Mouse (Mus musculus) ES-E14 (cell line): Measurements from ENCODE around the gene Hlcs. TPM values are rescaled to one million over a fixed set of nuclear protein-coding genes. Genes with fewer than 3 reads are reported as not detected.

Experiments
- DNase-seq: peaks from one replicate; pipeline ENCODE4 v3.0.0-alpha.2; 2013; ENCODE audit warnings: low read depth, low spot score
- H3K27ac ChIP-seq: 2 replicates; pipeline ENCODE4 v1.5.1; 2012; ENCODE audit warnings: low read depth, mild to moderate bottlenecking, low read length, moderate library complexity, mixed read lengths; ENCODE audit not compliant: poor library complexity, insufficient read depth, severe bottlenecking
- H3K36me3 ChIP-seq: 2 replicates; pipeline ENCODE4 v1.6.1; 2012; ENCODE audit warnings: mild to moderate bottlenecking, low read length, moderate library complexity, mixed read lengths; ENCODE audit not compliant: control insufficient read depth, poor library complexity, insufficient read depth, severe bottlenecking
- H3K4me1 ChIP-seq, 2 experiments: fragments of 150-350 bp in 1 of 2; sonication (generic) in 1 of 2; 2 replicates each; pipeline ENCODE4 v1.6.1; 2012; ENCODE audit warnings: low read length in 2 of 2, mild to moderate bottlenecking in 1 of 2, mixed read lengths in 1 of 2; ENCODE audit not compliant: control insufficient read depth in 2 of 2, insufficient read depth in 2 of 2, poor library complexity in 1 of 2
- H3K4me3 ChIP-seq, 2 experiments: fragments of 150-350 bp in 1 of 2; sonication (generic) in 1 of 2; 2 replicates each; pipeline ENCODE4 v1.5.1; 2012; ENCODE audit warnings: low read length in 2 of 2, low read depth in 1 of 2, mild to moderate bottlenecking in 1 of 2, mixed read lengths in 1 of 2; ENCODE audit not compliant: insufficient read depth in 1 of 2, poor library complexity in 1 of 2, severe bottlenecking in 1 of 2
- H3K9ac ChIP-seq: 2 replicates; pipeline ENCODE4 v1.6.1; 2012; ENCODE audit warnings: low read depth, mild to moderate bottlenecking, low read length, mixed read lengths; ENCODE audit not compliant: poor library complexity, insufficient read depth, severe bottlenecking
- H3K9me3 ChIP-seq: fragments of 150-350 bp; sonication (generic); 2 replicates; pipeline ENCODE4 v1.6.1; 2012; ENCODE audit warnings: low read depth, mild to moderate bottlenecking, low read length; ENCODE audit not compliant: control insufficient read depth, insufficient read depth
- CHD2 ChIP-seq: IDR thresholded peaks from 2 replicates; pipeline ENCODE4 v1.6.1; 2014; ENCODE audit warnings: mild to moderate bottlenecking, low read depth, low read length, inconsistent platforms
- HCFC1 ChIP-seq: IDR thresholded peaks from 2 replicates; pipeline ENCODE4 v1.6.1; 2012; ENCODE audit warnings: low read length, inconsistent platforms, borderline replicate concordance; ENCODE audit not compliant: insufficient read depth
- MAFK ChIP-seq: IDR thresholded peaks from 2 replicates; pipeline ENCODE4 v1.6.1; 2014; ENCODE audit warnings: mild to moderate bottlenecking, low read depth, low read length, inconsistent platforms; ENCODE audit not compliant: insufficient read depth
- ZC3H11A ChIP-seq: IDR thresholded peaks from 2 replicates; pipeline ENCODE4 v1.6.1; 2012; ENCODE audit warnings: low read depth, mild to moderate bottlenecking, inconsistent platforms, low read length, borderline replicate concordance
- ZNF384 ChIP-seq: IDR thresholded peaks from 2 replicates; pipeline ENCODE4 v1.6.1; 2012; ENCODE audit warnings: low read depth, low read length, inconsistent platforms
- in situ Hi-C, 2 experiments: fragments of 600-800 bp; cut with MboI; formaldehyde crosslinking; loops; one replicate each; pipeline ENCODE4 v1.15.1; 2025; ENCODE audit warnings: low sequenced_read_pairs in 2 of 2, inconsistent platforms in 1 of 2; ENCODE audit not compliant: unreplicated experiment in 2 of 2
- total RNA-seq: library from RNA; depleted of rRNA; stranded (reverse); fragments of 300-350 nt; gene quantifications from 2 replicates; pipeline ENCODE4 v1.2.3, GENCODE M21; 2012

Gene Hlcs
- total RNA-seq, 1 experiment: 5.2 TPM

- H3K9ac ChIP-seq: no peak overlapping the region
- H3K36me3 ChIP-seq: no peaks in the 10 kb centered on the region
- no peak overlapping the region for H3K27ac ChIP-seq
- H3K9me3 ChIP-seq: no peaks in the 10 kb centered on the region
- TF ChIP-seq MAFK: no peak
- no peak for TF ChIP-seq CHD2
- no peak for TF ChIP-seq ZC3H11A
- no peak for TF ChIP-seq ZNF384
- no peak for TF ChIP-seq HCFC1
- in situ Hi-C loops: loop anchor here in 1 of 2 experiments (10.0 kb wide), 1 partner anchor 142 kb away; no protein-coding TSS in a partner anchor
- DNase-seq: no peak
- no peak overlapping the region for H3K4me3 ChIP-seq
- peaks cover 5 to 17% of the 10 kb centered on the region in 2 experiments; a peak in 2 of 4 replicates for H3K4me1 ChIP-seq
Observed at GRCm38 (mm10) chr16:94236226-94237129, 76.9 kb downstream of the Hlcs start.

- Histone ChIP-seq H3K4me1 (peaks cover 5 to 17% of the 10 kb centered on the region in 2 experiments; a peak in 2 of 4 replicates), H3K36me3 (no peaks in the 10 kb centered on the region), H3K4me3 (no peak overlapping the region), H3K9ac (no peak overlapping the region), H3K27ac (no peak overlapping the region), H3K9me3 (no peaks in the 10 kb centered on the region)
- DNase-seq: no peak
- peak; percentile 97 for TF ChIP-seq MAFK
- TF ChIP-seq ZNF384: no peak
- in situ Hi-C loops: loop anchor here in 1 of 2 experiments (10.0 kb wide), 1 partner anchor 141 kb away; no protein-coding TSS in a partner anchor
Observed at GRCm38 (mm10) chr16:94235718-94236117, 77.7 kb downstream of the Hlcs start.

- in situ Hi-C loops: loop anchor here in 1 of 2 experiments (10.0 kb wide), 1 partner anchor 139 kb away; no protein-coding TSS in a partner anchor
- Histone ChIP-seq H3K4me1 (peaks cover 5 to 17% of the 10 kb centered on the region in 2 experiments; a peak in 2 of 4 replicates), H3K36me3 (no peaks in the 10 kb centered on the region), H3K27ac (no peak overlapping the region), H3K4me3 (no peak overlapping the region), H3K9ac (no peak overlapping the region), H3K9me3 (no peaks in the 10 kb centered on the region)
- no peak for DNase-seq
- TF ChIP-seq ZNF384 (no peak), HCFC1 (no peak), MAFK (no peak), CHD2 (no peak), ZC3H11A (no peak)
Observed at GRCm38 (mm10) chr16:94234202-94234601, 79.2 kb downstream of the Hlcs start.

- in situ Hi-C loops: loop anchor here in 1 of 2 experiments (10.0 kb wide), 1 partner anchor 136 kb away; no protein-coding TSS in a partner anchor
Observed at GRCm38 (mm10) chr16:94230909-94231575, 82.3 kb downstream of the Hlcs start.

More at GRCm38 (mm10) chr16:94230909-94231575, 82.3 kb downstream of the Hlcs start:
- no peak for DNase-seq
- peaks cover 13 to 23% of the 10 kb centered on the region in 2 experiments; a peak in 3 of 4 replicates for H3K4me1 ChIP-seq
- no peaks in the 10 kb centered on the region; the same call in 1 of the 2 replicates for H3K36me3 ChIP-seq
- no peak overlapping the region for H3K9ac ChIP-seq
- H3K9me3 ChIP-seq: no peaks in the 10 kb centered on the region
- no peak overlapping the region for H3K27ac ChIP-seq
- TF ChIP-seq HCFC1 (no peak), ZNF384 (no peak), ZC3H11A (no peak), MAFK (no peak), CHD2 (no peak)
- no peak overlapping the region for H3K4me3 ChIP-seq
